Mouse (Mus musculus) stomach, postnatal 0 days (tissue): ENCODE measurements around the gene Deaf1.

ENCODE experiments used
- CTCF ChIP-seq: IDR thresholded peaks from 2 replicates; pipeline ENCODE4 v1.5.1; 2016; ENCODE audit warnings: antibody characterized with exemption, low read depth, mild to moderate bottlenecking, moderate library complexity
- EP300 ChIP-seq: optimal IDR thresholded peaks from 2 replicates; pipeline ENCODE3; 2016; ENCODE audit warnings: antibody characterized with exemption

GRCm38 (mm10) chr7:141263640-141264039 lies 63.9 kb downstream of the Deaf1 start:
- TF ChIP-seq CTCF (no peak), EP300 (no peak)
